Mouse (Mus musculus): ENCODE measurements around the gene Capn12.
A peak's percentile ranks its signal among the peaks of the same experiment; 100 is the strongest.
"Not testable (repeated sequence)": the region's sequence is repeated elsewhere in the genome, so short reads cannot be mapped to it uniquely, and the experiment has no call there.

Capn12 gene

GRCm38 (mm10) chr7:28879606-28880005, 1.6 kb upstream of the Capn12 start:
- DNase-seq: no peak

DNA sequence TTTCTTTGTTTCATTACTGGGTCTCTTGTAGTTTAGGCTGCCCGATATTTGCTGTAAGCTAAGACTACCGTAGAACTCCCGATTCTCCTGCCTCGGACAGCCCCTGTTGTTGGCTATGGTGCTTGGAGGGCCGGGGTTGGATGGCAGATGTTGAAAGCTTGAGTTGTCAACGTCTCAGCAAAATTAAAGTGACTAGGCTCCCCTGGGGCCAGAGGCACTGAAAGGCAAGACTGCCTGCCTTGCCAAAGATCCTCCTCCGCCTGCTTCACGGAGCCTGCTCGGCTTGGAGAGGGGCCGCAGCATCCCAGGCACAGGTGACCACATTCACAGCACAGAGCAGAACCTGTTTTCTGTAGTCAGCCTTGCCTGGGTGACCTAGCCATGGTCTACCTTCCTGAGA, 668 bp upstream of the Capn12 start:
- no peak for DNase-seq

- DNase-seq: no peak
These were observed 1.8 kb downstream of the Capn12 start for GRCm38 (mm10) chr7:28883039-28883438.

DNA sequence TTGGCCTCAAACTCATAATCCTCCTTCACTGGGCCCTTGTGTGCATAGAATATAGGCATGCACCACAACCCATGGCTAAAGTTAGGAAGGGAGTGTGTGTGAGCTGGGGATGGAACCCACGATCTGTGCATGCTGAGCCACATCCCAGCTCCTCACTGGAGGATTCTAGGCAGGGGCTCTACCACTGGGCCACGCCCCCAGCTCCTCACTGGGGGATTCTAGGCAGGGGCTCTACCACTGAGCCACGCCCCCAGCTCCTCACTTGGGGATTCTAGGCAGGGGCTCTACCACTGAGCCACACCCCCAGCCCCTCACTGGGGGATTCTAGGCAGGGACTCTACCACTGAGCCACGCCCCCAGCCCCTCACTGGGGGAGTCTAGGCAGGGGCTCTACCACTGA, 2.5 kb downstream of the Capn12 start:
- DNase-seq: not testable (repeated sequence)

- no peak for DNase-seq
These were observed 5.3 kb downstream of the Capn12 start for GRCm38 (mm10) chr7:28886486-28886885.

GRCm38 (mm10) chr7:28888701-28889161, 7.5 kb downstream of the Capn12 start:
- no peak for DNase-seq

DNA sequence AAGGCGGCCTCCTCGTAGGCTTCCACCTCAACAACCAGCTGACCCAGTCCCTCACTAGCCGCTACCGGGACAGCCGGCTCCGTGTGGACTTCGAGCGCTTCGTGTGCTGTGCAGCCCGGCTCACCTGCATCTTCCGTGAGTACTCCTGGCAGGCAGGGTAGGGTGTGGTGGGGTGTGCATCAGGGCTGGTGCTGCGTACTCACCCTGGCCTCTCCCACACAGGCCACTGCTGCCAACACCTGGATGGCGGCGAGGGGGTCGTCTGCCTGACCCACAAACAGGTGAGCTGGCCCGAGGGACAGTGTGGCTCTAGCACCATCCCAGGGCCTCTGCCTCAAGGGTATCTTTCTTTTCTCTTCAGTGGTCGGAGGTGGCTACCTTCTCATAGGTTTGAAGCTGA, 11.4 kb downstream of the Capn12 start:
- no peak for DNase-seq

DNA sequence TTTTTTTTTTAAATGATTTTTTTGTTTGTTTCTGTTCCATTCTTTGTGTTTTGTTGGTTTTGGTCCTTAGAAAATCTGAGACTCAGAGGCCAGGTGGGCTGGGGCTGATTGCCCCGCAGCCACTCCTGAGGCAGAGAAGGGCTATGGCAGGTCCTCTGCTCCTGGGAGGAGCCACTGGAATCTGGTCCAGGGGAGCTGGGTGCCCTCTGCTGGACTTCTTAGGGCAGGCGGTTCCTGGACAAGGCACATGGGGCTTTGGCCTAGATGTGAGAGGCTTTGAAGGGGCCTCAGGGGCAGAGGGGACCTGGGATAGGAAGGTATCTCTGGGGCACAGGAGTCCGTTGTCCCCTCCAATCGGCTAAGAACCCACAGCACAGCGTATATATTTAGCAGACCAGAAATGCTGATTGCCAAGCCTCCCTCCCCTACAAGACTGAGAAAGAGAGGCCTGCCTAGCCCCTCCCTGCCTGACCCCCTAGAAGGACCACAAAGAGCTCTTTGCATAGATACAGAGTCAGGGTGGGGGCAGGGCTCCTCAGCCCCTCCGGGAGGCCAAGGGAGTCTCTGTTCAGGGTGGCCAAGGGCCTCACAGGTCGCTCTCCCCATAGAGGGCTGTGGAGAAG, 12.5 kb downstream of the Capn12 start:
- DNase-seq: peak; percentile 66 to 75

- DNase-seq: no peak
These were observed 13.7 kb downstream of the Capn12 start for GRCm38 (mm10) chr7:28894942-28895341.

DNA sequence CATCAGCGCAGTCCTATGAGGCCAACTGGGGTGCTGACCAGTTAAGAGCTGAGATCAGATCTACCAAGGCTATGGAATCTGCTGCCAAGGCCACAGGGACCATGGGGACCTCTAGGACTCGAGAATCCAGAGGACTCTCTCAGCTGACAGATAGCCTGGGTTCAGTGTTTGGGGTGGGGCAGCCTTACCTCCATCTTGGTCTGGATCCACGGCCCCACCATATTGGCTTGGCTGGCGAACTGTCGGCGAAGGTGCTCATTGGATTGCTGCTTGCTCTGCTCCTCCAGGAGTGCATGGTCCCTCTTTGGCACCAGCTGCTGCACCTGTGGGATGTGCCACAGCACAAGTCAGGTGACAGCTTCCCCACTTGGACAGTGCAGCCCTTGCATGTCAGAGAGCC, 16.4 kb downstream of the Capn12 start:
- DNase-seq: no peak

- DNase-seq: no peak
These were observed 18.8 kb downstream of the Capn12 start for GRCm38 (mm10) chr7:28899972-28900371.

DNA sequence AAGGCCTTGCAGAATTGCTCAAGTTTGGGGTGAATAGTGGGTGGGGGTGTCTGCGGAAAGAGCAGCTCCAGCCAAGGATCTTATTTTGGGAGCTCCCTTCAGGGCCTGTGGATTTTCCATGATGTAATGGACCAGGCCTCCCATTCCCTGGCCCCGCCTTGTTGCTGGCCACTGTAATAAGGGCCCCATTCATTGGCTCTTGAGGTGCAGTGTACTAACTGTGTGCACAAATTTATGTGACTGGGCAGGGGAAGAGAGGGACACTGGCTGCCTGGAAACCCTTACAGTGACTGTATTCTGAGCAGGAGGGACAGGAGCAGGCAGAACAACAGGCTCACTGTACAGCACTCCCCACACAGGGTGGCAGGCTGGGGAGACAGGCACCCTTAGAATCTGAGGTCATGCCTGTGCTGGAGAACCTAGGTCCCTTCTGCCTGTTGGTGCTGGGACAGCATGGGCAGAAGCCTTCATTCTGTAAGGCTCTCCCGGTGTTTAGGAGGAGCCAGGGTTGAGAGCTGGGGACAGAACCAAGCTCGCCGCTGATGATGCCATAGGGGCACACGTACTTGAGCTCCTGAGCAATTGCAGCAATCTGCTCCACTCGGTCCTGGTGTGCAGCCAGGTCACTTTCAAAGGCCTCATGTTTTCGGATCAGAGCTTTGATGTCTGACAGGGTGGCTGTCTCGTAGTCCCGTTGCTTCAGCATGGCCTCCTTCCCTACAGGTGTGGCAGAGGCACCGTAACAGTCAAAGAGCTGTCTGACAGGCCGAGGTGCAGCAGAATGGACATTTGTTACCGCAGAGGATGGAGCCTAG, 20.3 kb downstream of the Capn12 start:
- peak in 1 of 2 experiments; percentile 71 for DNase-seq

DNA sequence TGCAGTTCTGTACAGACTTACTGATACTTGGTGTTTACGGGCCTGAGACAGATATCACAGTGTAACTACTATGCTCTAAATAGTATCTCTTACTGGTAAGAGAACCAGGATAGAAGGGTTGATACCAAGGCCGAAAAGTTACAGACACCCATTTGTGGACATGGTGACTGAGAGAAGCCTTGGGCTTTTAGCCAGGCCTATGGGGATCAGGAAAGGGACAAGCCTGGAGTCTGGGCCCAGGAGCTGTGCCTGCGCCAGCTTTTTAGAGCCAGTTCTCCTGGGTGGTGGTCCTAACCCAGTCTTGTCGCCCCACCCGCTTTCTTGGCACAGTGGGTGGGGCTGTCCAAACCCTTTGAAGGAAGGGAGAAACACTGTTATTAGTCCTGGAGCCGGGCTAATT, 21.0 kb downstream of the Capn12 start:
- DNase-seq: no peak

DNA sequence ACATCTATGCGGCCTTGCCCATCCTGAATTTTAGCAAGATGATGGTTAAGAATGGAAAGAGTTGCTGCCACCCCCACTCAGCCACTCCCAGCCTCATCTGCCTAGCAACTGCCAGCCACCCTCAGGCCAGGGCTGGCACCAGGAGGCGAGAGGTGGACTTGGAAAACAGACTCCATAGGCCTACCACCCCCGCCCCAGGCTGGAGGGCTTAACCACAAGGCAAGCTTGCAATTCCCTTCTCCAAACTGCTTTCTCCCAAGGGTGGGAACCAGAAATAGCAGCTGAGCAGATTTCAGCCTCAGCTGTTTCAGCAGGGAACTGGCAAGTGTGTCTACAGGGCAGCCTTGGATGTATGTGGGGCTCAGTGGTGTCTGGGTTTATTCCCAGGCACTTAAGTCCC, 21.6 kb downstream of the Capn12 start:
- no peak for DNase-seq

GRCm38 (mm10) chr7:28903778-28904177, 22.6 kb downstream of the Capn12 start:
- no peak for DNase-seq

- no peak for DNase-seq
These were observed 26.0 kb downstream of the Capn12 start for GRCm38 (mm10) chr7:28907195-28907594.

DNA sequence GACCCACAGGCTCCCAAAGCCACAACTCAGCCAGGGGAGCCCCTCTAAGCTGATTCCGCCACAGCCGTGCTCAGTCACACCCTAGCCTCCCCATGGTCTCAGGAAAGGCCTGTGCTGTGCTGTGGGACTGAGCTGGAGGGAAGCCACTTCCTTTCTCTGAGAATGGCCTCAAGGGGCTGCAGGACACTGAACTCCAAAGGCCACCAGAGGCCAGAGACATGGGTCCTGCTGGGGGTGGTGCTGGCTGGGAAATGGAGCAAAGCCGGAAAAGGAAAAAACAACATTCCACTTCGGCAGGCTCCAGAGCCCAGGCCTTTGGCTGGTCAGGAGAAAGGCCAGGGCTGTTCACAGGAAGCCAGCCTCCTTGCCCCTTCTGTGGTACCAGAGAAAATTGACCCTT, 30.4 kb downstream of the Capn12 start:
- DNase-seq: peak; percentile 76 to 91

GRCm38 (mm10) chr7:28913171-28913570, 31.9 kb downstream of the Capn12 start:
- no peak for DNase-seq

GRCm38 (mm10) chr7:28916491-28916890, 35.3 kb downstream of the Capn12 start:
- no peak for DNase-seq

GRCm38 (mm10) chr7:28917503-28918426, 36.5 kb downstream of the Capn12 start:
- DNase-seq: peak; percentile 84 to 88

DNA sequence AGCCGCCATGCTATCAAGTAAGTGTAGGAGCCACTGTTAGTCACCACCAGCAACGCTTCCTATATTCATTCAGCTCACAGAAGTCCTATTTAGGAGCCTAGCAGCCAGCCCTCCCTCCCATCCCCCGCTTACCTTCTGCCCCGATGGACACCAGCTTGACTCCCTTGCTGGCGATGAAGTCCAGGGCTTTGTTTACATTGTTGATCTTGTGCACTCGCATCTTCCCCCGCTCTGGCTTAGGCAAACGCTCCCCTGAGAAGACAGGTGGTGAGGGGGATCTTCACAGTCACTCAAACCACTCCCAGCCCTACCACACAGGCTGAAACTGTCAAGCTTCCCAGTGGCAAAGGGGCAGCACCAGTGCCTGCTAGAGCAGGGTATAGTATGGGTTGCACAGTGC, 37.3 kb downstream of the Capn12 start:
- DNase-seq: no peak

GRCm38 (mm10) chr7:28919815-28920214, 38.6 kb downstream of the Capn12 start:
- DNase-seq: peak; percentile 86 to 94

GRCm38 (mm10) chr7:28921178-28921577, 40.0 kb downstream of the Capn12 start:
- no peak for DNase-seq
